Mouse (Mus musculus) megakaryocyte progenitor cell, adult 5-6 weeks (primary cell): ENCODE results near the gene Tnfrsf1b. TPM values are rescaled to one million over a fixed set of nuclear protein-coding genes. Genes with fewer than 3 reads are reported as not detected.

Experiments used
- ATAC-seq: replicated peaks from 2 replicates; pipeline ENCODE4 v1.8.0; 2016; ENCODE audit warnings: mild to moderate bottlenecking, moderate TSS enrichment, inconsistent platforms; ENCODE audit not compliant: poor library complexity
- total RNA-seq, 2 experiments: library from RNA; stranded (forward) in 1 of 2; stranded (reverse) in 1 of 2; fragments of 157-497, 149-512 nt in 1 of 2; fragments of 200-1000 nt in 1 of 2; gene quantifications; 2 replicates each; pipeline versions ENCODE4 v1.2.3 to v1.2.4; 2015 to 2017

The Tnfrsf1b gene
- total RNA-seq, 2 experiments from 2014 or later, result 29.7 to 34.2 TPM

- peak; percentile 58 for ATAC-seq
Observed at GRCm38 (mm10) chr4:145257751-145258434, 11.2 kb upstream of the Tnfrsf1b start.

- ATAC-seq, result no peak
Observed at GRCm38 (mm10) chr4:145256144-145256543, 9.5 kb upstream of the Tnfrsf1b start.

GRCm38 (mm10) chr4:145254418-145254817 is 7.7 kb upstream of the Tnfrsf1b start:
- peak; percentile 65 for ATAC-seq

GRCm38 (mm10) chr4:145252611-145253010 is 5.9 kb upstream of the Tnfrsf1b start:
- 0 out of 2 replicates have a peak, but pooled peaks have one; percentile 6 for ATAC-seq

- no peak for ATAC-seq
Observed at GRCm38 (mm10) chr4:145251546-145251945, 4.9 kb upstream of the Tnfrsf1b start.

- no peak for ATAC-seq
Observed at GRCm38 (mm10) chr4:145250002-145250401, 3.3 kb upstream of the Tnfrsf1b start.

GRCm38 (mm10) chr4:145247556-145247955 is 886 bp upstream of the Tnfrsf1b start:
- ATAC-seq, result no peak

- ATAC-seq, result no peak
Observed at GRCm38 (mm10) chr4:145245581-145245980, 1.1 kb downstream of the Tnfrsf1b start.

GRCm38 (mm10) chr4:145244676-145245075 is 2.0 kb downstream of the Tnfrsf1b start:
- no peak for ATAC-seq

GRCm38 (mm10) chr4:145242719-145243350 is 3.8 kb downstream of the Tnfrsf1b start:
- ATAC-seq, result no peak

GRCm38 (mm10) chr4:145240723-145241231 is 5.9 kb downstream of the Tnfrsf1b start:
- ATAC-seq, result peak; percentile 87

- ATAC-seq, result no peak
Observed at GRCm38 (mm10) chr4:145239049-145239830, 7.4 kb downstream of the Tnfrsf1b start.

GRCm38 (mm10) chr4:145236027-145236426 is 10.6 kb downstream of the Tnfrsf1b start:
- no peak for ATAC-seq

GRCm38 (mm10) chr4:145233487-145234228 is 13.0 kb downstream of the Tnfrsf1b start:
- ATAC-seq, result peak; percentile 67

- ATAC-seq, result no peak
Observed at GRCm38 (mm10) chr4:145231732-145232131, 14.9 kb downstream of the Tnfrsf1b start.

GRCm38 (mm10) chr4:145230647-145231046 is 16.0 kb downstream of the Tnfrsf1b start:
- ATAC-seq, result no peak

GRCm38 (mm10) chr4:145229524-145230163 is 17.0 kb downstream of the Tnfrsf1b start:
- ATAC-seq, result peak; percentile 18; the same call in 1 of the 2 replicates

GRCm38 (mm10) chr4:145229051-145229450 is 17.6 kb downstream of the Tnfrsf1b start:
- ATAC-seq, result peak; percentile 33

- ATAC-seq, result no peak
Observed at GRCm38 (mm10) chr4:145224613-145225012, 22.1 kb downstream of the Tnfrsf1b start.

- peak; percentile 87 for ATAC-seq
Observed at GRCm38 (mm10) chr4:145222064-145222463, 24.6 kb downstream of the Tnfrsf1b start.
